Comparison of ENCODE assay signal across 8 mouse cellular contexts in genomic region chr4:41506906-41507305, GRCm38 (mm10). TPM values are rescaled to one million over a fixed set of nuclear protein-coding genes. Genes with fewer than 3 reads are reported as not detected.
A peak's percentile ranks its signal among the peaks of the same experiment; 100 is the strongest.
DNase-seq lines count a peak whose midpoint lies in the region; ATAC-seq lines count a peak whose summit lies in the region.

No protein-coding gene starts in this region.

- H3K4me2 ChIP-seq in intestine, embryonic 16.5 days (ENCODE audit: low read depth, low read length), result peak overlapping the region; percentile 97
- peak overlapping the region; percentile 91 for H3K4me2 ChIP-seq in midbrain, embryonic 11.5 days

- peak; percentile 66 for ATAC-seq in intestine, embryonic 16.5 days
- peak; percentile 77 for ATAC-seq in midbrain, embryonic 11.5 days (ENCODE audit: low FRiP score)

- H3K36me3 ChIP-seq in embryonic facial prominence, embryonic 10.5 days (replicated peaks), result no peaks in the 10 kb centered on the region
- no peaks in the 10 kb centered on the region for H3K36me3 ChIP-seq in intestine, embryonic 16.5 days (ENCODE audit: control insufficient read depth, insufficient read depth, low read length)
- H3K36me3 ChIP-seq in limb, embryonic 10.5 days, result no peaks in the 10 kb centered on the region
- no peaks in the 10 kb centered on the region for H3K36me3 ChIP-seq in midbrain, embryonic 11.5 days (ENCODE audit: control insufficient read depth, insufficient read depth, low read length)

- H3K9me3 ChIP-seq in embryonic facial prominence, embryonic 10.5 days, result peaks cover 3% of the 10 kb centered on the region; the same call in 1 of the 2 replicates
- H3K9me3 ChIP-seq in intestine, embryonic 16.5 days (ENCODE audit: control insufficient read depth, low read length), result no peaks in the 10 kb centered on the region
- no peaks in the 10 kb centered on the region for H3K9me3 ChIP-seq in limb, embryonic 10.5 days (replicated peaks)
- no peaks in the 10 kb centered on the region for H3K9me3 ChIP-seq in midbrain, embryonic 11.5 days (ENCODE audit: control insufficient read depth, low read length)

- peak overlapping the region; percentile 74 for H3K9ac ChIP-seq in intestine, embryonic 16.5 days (ENCODE audit: low read depth, low read length)
- peak overlapping the region; percentile 83 for H3K9ac ChIP-seq in midbrain, embryonic 11.5 days (ENCODE audit: low read length)

- H3K4me1 ChIP-seq in embryonic facial prominence, embryonic 10.5 days, result peaks cover 49% of the 10 kb centered on the region
- peaks cover 16% of the 10 kb centered on the region for H3K4me1 ChIP-seq in intestine, embryonic 16.5 days (ENCODE audit: control insufficient read depth, insufficient read depth, low read length)
- H3K4me1 ChIP-seq in limb, embryonic 10.5 days, result peaks cover 38% of the 10 kb centered on the region
- H3K4me1 ChIP-seq in midbrain, embryonic 11.5 days (ENCODE audit: control insufficient read depth, insufficient read depth, low read length), result peaks cover 21% of the 10 kb centered on the region

- peak overlapping the region; percentile 62 for H3K4me3 ChIP-seq in embryonic facial prominence, embryonic 10.5 days
- H3K4me3 ChIP-seq in intestine, embryonic 16.5 days (ENCODE audit: low read length), result peak overlapping the region; percentile 60
- peak overlapping the region; percentile 59 for H3K4me3 ChIP-seq in limb, embryonic 10.5 days
- peak overlapping the region; percentile 49 for H3K4me3 ChIP-seq in midbrain, embryonic 11.5 days (ENCODE audit: low read depth, low read length)

- H3K27me3 ChIP-seq in embryonic facial prominence, embryonic 10.5 days (replicated peaks; ENCODE audit: low read depth, poor library complexity, severe bottlenecking), result peaks cover 71% of the 10 kb centered on the region
- 0 out of 2 replicates have a peak, but pooled peaks cover 3% of the 10 kb centered on the region for H3K27me3 ChIP-seq in intestine, embryonic 16.5 days (replicated peaks; ENCODE audit: control insufficient read depth, insufficient read depth, low read length)
- peaks cover 40% of the 10 kb centered on the region for H3K27me3 ChIP-seq in limb, embryonic 10.5 days (ENCODE audit: low read depth, poor library complexity, severe bottlenecking)
- peaks cover 7% of the 10 kb centered on the region for H3K27me3 ChIP-seq in midbrain, embryonic 11.5 days (ENCODE audit: control insufficient read depth, insufficient read depth, low read length)

- WGBS in embryonic facial prominence, embryonic 10.5 days, result under 1% methylated on average over 29 of the region's 29 CpGs
- WGBS in intestine, embryonic 16.5 days, result under 1% methylated on average over 29 of the region's 29 CpGs
- under 1% methylated on average over 29 of the region's 29 CpGs for WGBS in limb, embryonic 10.5 days
- WGBS in midbrain, embryonic 11.5 days, result under 1% methylated on average over 29 of the region's 29 CpGs

- peak; percentile 94 to 95 for DNase-seq in adrenal gland, postnatal 36 days
- peak; percentile 93 for DNase-seq in embryonic facial prominence, embryonic 10.5 days (ENCODE audit: low spot score)
- peak; percentile 64 to 86 for DNase-seq in gastrocnemius, postnatal 4 days (ENCODE audit: low spot score in 2 of 2)
- DNase-seq in limb, embryonic 10.5 days (ENCODE audit: low spot score), result peak; percentile 92
- DNase-seq in midbrain, embryonic 11.5 days (ENCODE audit: low spot score, missing footprints), result peak; percentile 98
- DNase-seq in skeletal muscle tissue, adult 2 months (ENCODE audit: low read depth, low spot score), result peak; percentile 57
- DNase-seq in yolk sac, embryonic 10.5 days (ENCODE audit: low spot score), result peak; percentile 86

- peak overlapping the region; percentile 89 for H3K27ac ChIP-seq in embryonic facial prominence, embryonic 10.5 days (replicated peaks)
- H3K27ac ChIP-seq in intestine, embryonic 16.5 days (ENCODE audit: low read length), result no peak overlapping the region
- H3K27ac ChIP-seq in limb, embryonic 10.5 days, result peak overlapping the region; percentile 84
- no peak overlapping the region for H3K27ac ChIP-seq in midbrain, embryonic 11.5 days (ENCODE audit: low read depth, low read length)

RNA-seq across cellular contexts. Expression of gene AI464131, which starts 4.0 kb away (rescaled TPM):
- total RNA-seq in adrenal gland, postnatal 36 days (2021), result 10 to 100 TPM in 1 of 2 experiments, 1 to 10 TPM in 1; 8.4 to 14.8 TPM
- polyA plus RNA-seq in embryonic facial prominence, embryonic 10.5 days (2016; fragmentation: Nextera tagmentation; extraction: Ambion mirVana), result 5.7 and 8.9 TPM in 2 replicates
- total RNA-seq in gastrocnemius, postnatal 4 days (2021), result 10 to 100 TPM; 78.4 to 90.4 TPM
- 12.7 and 15.3 TPM in 2 replicates for polyA plus RNA-seq in intestine, embryonic 16.5 days (2015; fragmentation: Nextera tagmentation; extraction: Ambion mirVana)
- polyA plus RNA-seq in limb, embryonic 10.5 days (2016; fragmentation: Nextera tagmentation; extraction: Ambion mirVana), result 3.4 and 5.2 TPM in 2 replicates
- 6.9 and 7.6 TPM in 2 replicates for polyA plus RNA-seq in midbrain, embryonic 11.5 days (2014; fragmentation: Nextera tagmentation; extraction: Ambion mirVana)

RNA-seq across cellular contexts. Expression of gene 1110017D15Rik, which starts 10.2 kb away (rescaled TPM):
- total RNA-seq in adrenal gland, postnatal 36 days (2021), result 1 to 10 TPM in 1 of 2 experiments, not detected in 1; 1.3 TPM
- 5.3 and 6.1 TPM in 2 replicates for polyA plus RNA-seq in embryonic facial prominence, embryonic 10.5 days (2016; fragmentation: Nextera tagmentation; extraction: Ambion mirVana)
- total RNA-seq in gastrocnemius, postnatal 4 days (2021), result under 1 TPM; 0.42 to 0.54 TPM
- 0.21 TPM in 1 of 2 replicates, not detected in the other for polyA plus RNA-seq in intestine, embryonic 16.5 days (2015; fragmentation: Nextera tagmentation; extraction: Ambion mirVana)
- polyA plus RNA-seq in limb, embryonic 10.5 days (2016; fragmentation: Nextera tagmentation; extraction: Ambion mirVana), result 4.3 and 7.3 TPM in 2 replicates
- 3.6 and 4.6 TPM in 2 replicates for polyA plus RNA-seq in midbrain, embryonic 11.5 days (2014; fragmentation: Nextera tagmentation; extraction: Ambion mirVana)

RNA-seq across cellular contexts. Expression of gene Nudt2, which starts 42.0 kb away (rescaled TPM):
- total RNA-seq in adrenal gland, postnatal 36 days (2021), result 10 to 100 TPM; 22.9 to 37.8 TPM
- polyA plus RNA-seq in embryonic facial prominence, embryonic 10.5 days (2016; fragmentation: Nextera tagmentation; extraction: Ambion mirVana), result 55.4 and 61.4 TPM in 2 replicates
- total RNA-seq in gastrocnemius, postnatal 4 days (2021), result 10 to 100 TPM; 29.3 to 30.2 TPM
- polyA plus RNA-seq in intestine, embryonic 16.5 days (2015; fragmentation: Nextera tagmentation; extraction: Ambion mirVana), result 62.5 and 70.3 TPM in 2 replicates
- 54.3 and 56.9 TPM in 2 replicates for polyA plus RNA-seq in limb, embryonic 10.5 days (2016; fragmentation: Nextera tagmentation; extraction: Ambion mirVana)
- polyA plus RNA-seq in midbrain, embryonic 11.5 days (2014; fragmentation: Nextera tagmentation; extraction: Ambion mirVana), result 70.2 and 70.3 TPM in 2 replicates

RNA-seq across cellular contexts. Expression of gene Kif24, which starts 42.2 kb away (rescaled TPM):
- total RNA-seq in adrenal gland, postnatal 36 days (2021), result 1 to 10 TPM; 1.4 to 2.1 TPM
- 13.7 and 15.1 TPM in 2 replicates for polyA plus RNA-seq in embryonic facial prominence, embryonic 10.5 days (2016; fragmentation: Nextera tagmentation; extraction: Ambion mirVana)
- 1 to 10 TPM; 5.3 to 5.4 TPM for total RNA-seq in gastrocnemius, postnatal 4 days (2021)
- polyA plus RNA-seq in intestine, embryonic 16.5 days (2015; fragmentation: Nextera tagmentation; extraction: Ambion mirVana), result 4.0 TPM in 2 replicates
- 14.1 and 14.5 TPM in 2 replicates for polyA plus RNA-seq in limb, embryonic 10.5 days (2016; fragmentation: Nextera tagmentation; extraction: Ambion mirVana)
- 9.6 and 9.9 TPM in 2 replicates for polyA plus RNA-seq in midbrain, embryonic 11.5 days (2014; fragmentation: Nextera tagmentation; extraction: Ambion mirVana)

Comparison
In these comparisons a context has a peak if more than half of its experiments do, and no peak if none do; other contexts are left out.
1. H3K27ac ChIP-seq: peak in embryonic facial prominence, embryonic 10.5 days (single experiment) and limb, embryonic 10.5 days (single experiment); none in intestine, embryonic 16.5 days (single experiment) and midbrain, embryonic 11.5 days (single experiment).
2. Peak in every context shown above with its lines, with median percentiles within 50 percentile points of each other: DNase-seq and H3K4me3 ChIP-seq.